ENCODE assay signal across 8 mouse cellular contexts in the genomic region with DNA sequence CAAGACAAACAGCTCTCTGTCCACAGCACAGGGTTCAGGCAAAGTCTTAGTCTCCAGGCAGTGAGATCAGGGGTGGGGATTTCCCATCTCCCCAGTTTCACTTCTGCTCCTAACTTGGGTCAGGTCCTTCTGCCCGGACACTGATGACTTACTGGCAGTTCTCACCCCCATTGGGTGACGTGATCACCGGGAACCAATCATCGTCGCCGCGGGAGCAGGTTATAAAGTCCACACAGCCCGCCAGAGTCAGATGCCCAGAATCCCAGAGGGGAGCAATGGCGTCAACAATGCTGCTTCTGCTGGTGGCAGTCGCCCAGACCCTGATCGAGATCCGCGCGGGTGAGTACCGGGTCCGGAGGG. TPM values are rescaled to one million over a fixed set of nuclear protein-coding genes. Genes with fewer than 3 reads are reported as not detected.
A peak's percentile ranks its signal among the peaks of the same experiment; 100 is the strongest.
DNase-seq lines count a peak whose midpoint lies in the region; ATAC-seq and TF ChIP-seq lines count a peak whose summit lies in the region.

Gene H2-Q4, plus strand, starts transcription at position 249 of the 360 bp plus-strand sequence.

- H3K9me3 ChIP-seq in ES-Bruce4 (replicated peaks; ENCODE audit: control insufficient read depth, insufficient read depth, low read length, poor library complexity, severe bottlenecking), result peaks cover 12% of the 10 kb centered on the region
- H3K9me3 ChIP-seq in forebrain, embryonic 15.5 days, result no peaks in the 10 kb centered on the region
- H3K9me3 ChIP-seq in liver, embryonic 16.5 days (replicated peaks; ENCODE audit: control insufficient read depth, low read length), result no peaks in the 10 kb centered on the region; the same call in 1 of the 2 replicates
- 0 out of 2 replicates have a peak, but pooled peaks cover 3% of the 10 kb centered on the region for H3K9me3 ChIP-seq in neural tube, embryonic 12.5 days
- no peaks in the 10 kb centered on the region for H3K9me3 ChIP-seq in stomach, postnatal 0 days (ENCODE audit: control insufficient read depth, low read length)

- peak; percentile 65 for TF ChIP-seq POLR2A in ES-Bruce4 (IDR thresholded peaks at IDR 0.05; ENCODE audit: insufficient read depth, low read length)

- no peak for TF ChIP-seq EP300 in ES-Bruce4 (IDR thresholded peaks at IDR 0.05; ENCODE audit: insufficient read depth, low read depth, low read length)
- no peak for TF ChIP-seq EP300 in stomach, postnatal 0 days (optimal IDR thresholded peaks at IDR 0.05)

- H3K27ac ChIP-seq in ES-Bruce4 (ENCODE audit: insufficient read depth, low read length), result no peak within 1 kb of the TSS
- no peak within 1 kb of the TSS for H3K27ac ChIP-seq in forebrain, embryonic 15.5 days (replicated peaks)
- no peak within 1 kb of the TSS for H3K27ac ChIP-seq in liver, embryonic 16.5 days (ENCODE audit: low read length)
- H3K27ac ChIP-seq in neural tube, embryonic 12.5 days, result no peak within 1 kb of the TSS
- H3K27ac ChIP-seq in stomach, postnatal 0 days (replicated peaks), result 0 out of 2 replicates have a peak within 1 kb of the TSS, but pooled peaks have one; percentile 18

- peak within 1 kb of the TSS; percentile 92 for H3K4me2 ChIP-seq in forebrain, embryonic 15.5 days (replicated peaks)
- peak within 1 kb of the TSS; percentile 75 for H3K4me2 ChIP-seq in liver, embryonic 16.5 days (ENCODE audit: low read depth, low read length)
- H3K4me2 ChIP-seq in neural tube, embryonic 12.5 days (replicated peaks), result peak within 1 kb of the TSS; percentile 96
- peak within 1 kb of the TSS; percentile 98 for H3K4me2 ChIP-seq in stomach, postnatal 0 days (replicated peaks; ENCODE audit: low read depth)

- 0 out of 2 replicates have a peak, but pooled peaks cover 3% of the 10 kb centered on the region for H3K27me3 ChIP-seq in ES-Bruce4 (ENCODE audit: control insufficient read depth, insufficient read depth, low read length, poor library complexity, severe bottlenecking)
- no peaks in the 10 kb centered on the region for H3K27me3 ChIP-seq in forebrain, embryonic 15.5 days
- H3K27me3 ChIP-seq in liver, embryonic 16.5 days (ENCODE audit: control insufficient read depth, insufficient read depth, low read depth, low read length), result peaks cover 12% of the 10 kb centered on the region
- H3K27me3 ChIP-seq in neural tube, embryonic 12.5 days (replicated peaks), result 0 out of 2 replicates have a peak, but pooled peaks cover 4% of the 10 kb centered on the region
- no peaks in the 10 kb centered on the region for H3K27me3 ChIP-seq in stomach, postnatal 0 days (ENCODE audit: control insufficient read depth, insufficient read depth, low read length)

- H3K36me3 ChIP-seq in ES-Bruce4 (ENCODE audit: control insufficient read depth, insufficient read depth, low read length, poor library complexity, severe bottlenecking), result no peaks in the 10 kb centered on the region
- H3K36me3 ChIP-seq in forebrain, embryonic 15.5 days, result no peaks in the 10 kb centered on the region
- no peaks in the 10 kb centered on the region for H3K36me3 ChIP-seq in liver, embryonic 16.5 days (ENCODE audit: control insufficient read depth, insufficient read depth)
- H3K36me3 ChIP-seq in neural tube, embryonic 12.5 days, result no peaks in the 10 kb centered on the region
- no peaks in the 10 kb centered on the region for H3K36me3 ChIP-seq in stomach, postnatal 0 days (ENCODE audit: control insufficient read depth, insufficient read depth, low read length)

- ATAC-seq in forebrain, embryonic 15.5 days (replicated peaks), result peak; percentile 70; the same call in 1 of the 2 replicates
- ATAC-seq in liver, embryonic 16.5 days (ENCODE audit: low read depth), result peak; percentile 94
- ATAC-seq in neural tube, embryonic 12.5 days (ENCODE audit: low FRiP score, low read depth), result peak; percentile 90
- ATAC-seq in stomach, postnatal 0 days (ENCODE audit: low FRiP score, low TSS enrichment), result peak; percentile 98

- H3K4me1 ChIP-seq in ES-Bruce4 (ENCODE audit: control insufficient read depth, insufficient read depth, low read length), result no peaks in the 10 kb centered on the region
- peaks cover 11% of the 10 kb centered on the region for H3K4me1 ChIP-seq in forebrain, embryonic 15.5 days
- H3K4me1 ChIP-seq in liver, embryonic 16.5 days (ENCODE audit: control insufficient read depth, low read depth, low read length), result peaks cover 2% of the 10 kb centered on the region; the same call in 1 of the 2 replicates
- 0 out of 2 replicates have a peak, but pooled peaks cover 8% of the 10 kb centered on the region for H3K4me1 ChIP-seq in neural tube, embryonic 12.5 days
- no peaks in the 10 kb centered on the region for H3K4me1 ChIP-seq in stomach, postnatal 0 days (replicated peaks; ENCODE audit: control insufficient read depth, insufficient read depth)

- peak; percentile 52 to 67 for DNase-seq in cerebellum, adult 18-20 months
- DNase-seq in heart, postnatal 14 days, result peak; percentile 88 to 94
- peak; percentile 89 for DNase-seq in large intestine, adult 2 months (ENCODE audit: low read depth, low spot score)
- peak; percentile 94 for DNase-seq in stomach, postnatal 0 days (ENCODE audit: low spot score)

- H3K4me3 ChIP-seq in ES-Bruce4 (ENCODE audit: low read depth, low read length), result peak within 1 kb of the TSS; percentile 84
- peak within 1 kb of the TSS; percentile 47 for H3K4me3 ChIP-seq in forebrain, embryonic 15.5 days
- peak within 1 kb of the TSS; percentile 66 for H3K4me3 ChIP-seq in liver, embryonic 16.5 days (ENCODE audit: low read depth, low read length)
- H3K4me3 ChIP-seq in neural tube, embryonic 12.5 days, result peak within 1 kb of the TSS; percentile 54
- peak within 1 kb of the TSS; percentile 70 for H3K4me3 ChIP-seq in stomach, postnatal 0 days (ENCODE audit: low read depth, low read length)

- no peak for TF ChIP-seq CTCF in ES-Bruce4 (IDR thresholded peaks at IDR 0.05; ENCODE audit: low read depth, low read length)
- no peak for TF ChIP-seq CTCF in stomach, postnatal 0 days (IDR thresholded peaks at IDR 0.05; ENCODE audit: low read depth)

- intact Hi-C loops in heart, postnatal 14 days (cut with DNase I), result no loop called here

- peak within 1 kb of the TSS; percentile 63 for H3K9ac ChIP-seq in ES-Bruce4 (ENCODE audit: low read depth, poor library complexity, severe bottlenecking)
- H3K9ac ChIP-seq in forebrain, embryonic 15.5 days (replicated peaks), result peak within 1 kb of the TSS; percentile 43
- peak within 1 kb of the TSS; percentile 62 for H3K9ac ChIP-seq in liver, embryonic 16.5 days (ENCODE audit: low read depth, low read length)
- peak within 1 kb of the TSS; percentile 59 for H3K9ac ChIP-seq in neural tube, embryonic 12.5 days
- peak within 1 kb of the TSS; percentile 70 for H3K9ac ChIP-seq in stomach, postnatal 0 days (ENCODE audit: low read length)

- WGBS in forebrain, embryonic 15.5 days, result 1% methylated on average over 16 of the region's 16 CpGs
- WGBS in large intestine, adult 2 months, result 0% methylated on average over 16 of the region's 16 CpGs
- WGBS in liver, embryonic 16.5 days (ENCODE audit: insufficient replicate concordance), result under 1% methylated on average over 15 of the region's 16 CpGs
- under 1% methylated on average over 16 of the region's 16 CpGs for WGBS in neural tube, embryonic 12.5 days
- WGBS in stomach, postnatal 0 days, result under 1% methylated on average over 16 of the region's 16 CpGs

RNA-seq across cellular contexts. Expression of gene H2-Q4, which starts in this region (rescaled TPM):
- polyA plus RNA-seq in ES-Bruce4 (2011; ENCODE audit: insufficient read depth, insufficient read length, low read depth, missing spikeins), result 10.0 and 11.6 TPM in 2 replicates
- 0.73 and 0.80 TPM in 2 replicates for polyA plus RNA-seq in forebrain, embryonic 15.5 days (2015; fragmentation: Nextera tagmentation; extraction: Ambion mirVana)
- 1 to 10 TPM; 9.2 to 9.8 TPM for total RNA-seq in heart, postnatal 14 days (2021)
- polyA plus RNA-seq in large intestine, adult 2 months (2012; rRNA removed), result 80.0 and 122 TPM in 2 replicates
- 2.1 and 2.5 TPM in 2 replicates for polyA plus RNA-seq in liver, embryonic 16.5 days (2015; fragmentation: Nextera tagmentation; extraction: Ambion mirVana)
- polyA plus RNA-seq in neural tube, embryonic 12.5 days (2016; fragmentation: Nextera tagmentation; extraction: Ambion mirVana), result 2.7 and 3.2 TPM in 2 replicates
- 2.7 and 3.3 TPM in 2 replicates for polyA plus RNA-seq in stomach, postnatal 0 days (2015; fragmentation: Nextera tagmentation; extraction: Ambion mirVana)

Comparison
In these comparisons a context has a peak if more than half of its experiments do, and no peak if none do; other contexts are left out.
1. Peak in ATAC-seq, H3K4me3 ChIP-seq, H3K9ac ChIP-seq and H3K4me2 ChIP-seq in forebrain, embryonic 15.5 days; RNA of the gene not detected or under 1 TPM.